Mouse (Mus musculus) T-cell, adult 66 days (primary cell): ENCODE measurements around the gene Gm17783. TPM values are rescaled to one million over a fixed set of nuclear protein-coding genes. Genes with fewer than 3 reads are reported as not detected.

Source experiments
- total RNA-seq, 2 experiments: library from RNA; stranded (reverse); gene quantifications; 3 replicates in 1 of 2; 4 replicates in 1 of 2; pipeline ENCODE4 v1.2.4; 2023

The Gm17783 gene
- total RNA-seq, result not detected

DNA sequence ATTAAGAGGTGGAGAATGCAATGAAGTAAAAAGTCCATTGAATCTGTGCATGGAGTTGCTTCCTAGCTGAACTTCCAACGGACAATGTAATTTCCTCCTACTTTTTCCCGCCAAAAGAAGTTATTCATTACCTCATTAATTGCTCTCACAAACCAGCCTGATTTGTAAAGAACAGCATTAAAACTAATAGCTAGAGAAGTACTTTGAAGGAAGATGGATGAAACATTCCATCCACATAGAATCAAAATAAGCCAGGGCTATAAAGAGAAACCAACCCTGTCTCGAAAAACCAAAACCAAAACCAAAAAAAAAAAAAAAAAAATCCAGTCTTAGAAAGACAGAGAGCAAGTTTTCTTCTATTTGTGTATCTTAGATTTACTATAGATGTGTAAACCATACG lies at the start of gene Gm17783:
Gm17783 (minus strand) TSS at position 101 of the 400 bp plus-strand sequence.

DNA sequence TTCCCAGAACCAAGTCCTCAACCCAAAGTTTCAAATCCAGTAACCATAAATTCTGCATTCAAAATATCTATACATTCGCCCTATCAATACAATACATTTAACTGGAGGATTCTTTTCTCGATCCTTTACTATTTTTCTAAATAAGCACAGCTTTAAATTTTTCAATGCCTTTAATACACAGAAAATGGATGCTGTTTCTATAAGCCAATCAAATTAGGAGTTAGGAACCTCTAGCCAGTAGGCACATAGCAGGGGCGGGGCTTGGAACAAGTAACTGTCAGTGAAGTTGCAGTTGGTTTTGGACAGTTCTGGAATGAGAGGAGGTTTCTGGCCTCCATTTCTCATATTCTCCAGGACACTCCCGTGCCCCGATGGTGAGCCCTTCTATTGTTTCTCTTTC lies 3.2 kb upstream of the Gm17783 start, which contains the start of gene Slc9c1:
Slc9c1 (plus strand) TSS at position 301 of the 400 bp plus-strand sequence.

DNA sequence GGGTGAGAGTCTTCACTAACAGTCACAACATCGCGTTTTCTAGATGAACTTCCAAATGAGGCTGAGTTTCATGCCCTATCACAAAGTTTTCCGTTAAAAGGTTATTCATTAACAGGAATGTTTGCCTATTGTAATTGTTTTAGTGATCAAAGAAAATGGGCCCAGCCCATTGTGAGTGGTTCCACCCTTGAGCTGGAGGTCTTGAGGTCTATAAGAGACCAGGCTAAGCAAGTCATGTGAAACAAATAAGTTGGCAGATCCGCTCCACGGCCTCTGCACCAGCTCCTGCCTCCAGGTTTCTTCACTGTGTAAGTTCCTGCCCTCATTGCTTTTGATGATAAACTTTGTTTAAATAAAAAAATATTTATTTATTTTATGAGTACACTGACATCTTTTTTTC lies 38.9 kb downstream of the Gm17783 start, which contains the start of gene Gm609:
Gm609 (minus strand) TSS at position 43 of the 400 bp plus-strand sequence.

Other genes with a start within 250 kb of the Gm17783 start
- gene Cd200, start 123.0 kb downstream of the Gm17783 start, total RNA-seq, result 10 to 100 TPM; 15.8 to 19.1 TPM
- gene Gm609, start 39.1 kb downstream of the Gm17783 start, total RNA-seq, result not detected
- not detected for gene Slc9c1, start 3.3 kb upstream of the Gm17783 start, total RNA-seq
- under 1 TPM in 1 of 2 experiments, not detected in 1; 0.20 TPM for gene Gcsam, start 78.3 kb upstream of the Gm17783 start, total RNA-seq
- not detected for gene BC016579, start 122.0 kb upstream of the Gm17783 start, total RNA-seq
- not detected for gene Tmprss7, start 161.6 kb upstream of the Gm17783 start, total RNA-seq
- gene Tagln3, start 192.6 kb upstream of the Gm17783 start, total RNA-seq, result not detected
- 10 to 100 TPM; 36.4 to 40.7 TPM for gene Abhd10, start 210.9 kb upstream of the Gm17783 start, total RNA-seq